ENCODE assay signal across 9 mouse cellular contexts in genomic region chr13:23537006-23537710, GRCm38 (mm10). TPM values are rescaled to one million over a fixed set of nuclear protein-coding genes. Genes with fewer than 3 reads are reported as not detected.
DNase-seq lines count a peak whose midpoint lies in the region; ATAC-seq and TF ChIP-seq lines count a peak whose summit lies in the region.
"Had no signal": no experiment of that assay in that cellular context is flagged by ENCODE, and none has a peak within 500 bp of the region (broad histone marks: within the 10 kb centered on the region; RNA-seq: fewer than 3 reads in every experiment).

No protein-coding gene starts in this region.

- ATAC-seq in heart, embryonic 13.5 days (ENCODE audit: extremely low read depth, insufficient number of reproducible peaks, low FRiP score, low TSS enrichment), result no peak
- ATAC-seq in limb, embryonic 12.5 days (ENCODE audit: insufficient number of reproducible peaks, insufficient read depth, low FRiP score, low TSS enrichment, low read depth), result no peak

- TF ChIP-seq POLR2A in embryonic fibroblast, embryonic 13.5 days (IDR thresholded peaks at IDR 0.05; ENCODE audit: low read depth, low read length), result no peak

- no peaks in the 10 kb centered on the region for H3K36me3 ChIP-seq in heart, embryonic 13.5 days
- no peaks in the 10 kb centered on the region for H3K36me3 ChIP-seq in limb, embryonic 12.5 days

- H3K4me2 ChIP-seq in heart, embryonic 13.5 days, result peak overlapping the region; percentile 81
- H3K4me2 ChIP-seq in limb, embryonic 12.5 days, result peak overlapping the region; percentile 69

- TF ChIP-seq CTCF in embryonic fibroblast, embryonic 13.5 days (IDR thresholded peaks at IDR 0.05; ENCODE audit: borderline replicate concordance, insufficient read depth, low read length), result no peak

- H3K27ac ChIP-seq in heart, embryonic 13.5 days (replicated peaks), result no peak overlapping the region
- H3K27ac ChIP-seq in embryonic fibroblast, embryonic 13.5 days (ENCODE audit: insufficient read depth, low read length), result peak overlapping the region; percentile 17; the same call in 1 of the 2 replicates
- H3K27ac ChIP-seq in limb, embryonic 12.5 days, result peak overlapping the region; percentile 46

- 0 out of 2 replicates have a peak overlapping the region, but pooled peaks have one; percentile 84 for H3K9ac ChIP-seq in heart, embryonic 13.5 days
- H3K9ac ChIP-seq in limb, embryonic 12.5 days (replicated peaks), result no peak overlapping the region; the same call in 1 of the 2 replicates

- H3K27me3 ChIP-seq in heart, embryonic 13.5 days (replicated peaks), result no peaks in the 10 kb centered on the region
- H3K27me3 ChIP-seq in limb, embryonic 12.5 days, result no peaks in the 10 kb centered on the region

- H3K4me1 ChIP-seq in heart, embryonic 13.5 days, result peaks cover 41% of the 10 kb centered on the region
- H3K4me1 ChIP-seq in embryonic fibroblast, embryonic 13.5 days (ENCODE audit: control insufficient read depth, insufficient read depth, low read length), result peaks cover 3% of the 10 kb centered on the region
- H3K4me1 ChIP-seq in limb, embryonic 12.5 days (replicated peaks), result peaks cover 36% of the 10 kb centered on the region

- peak overlapping the region; percentile 70 for H3K4me3 ChIP-seq in heart, embryonic 13.5 days
- peak overlapping the region; percentile 47 for H3K4me3 ChIP-seq in embryonic fibroblast, embryonic 13.5 days (ENCODE audit: insufficient read depth, low read length)
- peak overlapping the region; percentile 50 for H3K4me3 ChIP-seq in limb, embryonic 12.5 days (replicated peaks)

- DNase-seq in heart, adult 18-20 months, result no peak
- peak; percentile 31 for DNase-seq in A20 (ENCODE audit: low read depth, low spot score)
- no peak for DNase-seq in ovary, postnatal 10 days (ENCODE audit: low spot score)
- DNase-seq in retina, postnatal 1 day, result no peak
- DNase-seq in gastrocnemius, postnatal 25 days, result no peak

- 75% methylated on average over 3 of the region's 3 CpGs for WGBS in heart, embryonic 13.5 days
- 86% methylated on average over 3 of the region's 3 CpGs for WGBS in limb, embryonic 12.5 days

- no peaks in the 10 kb centered on the region for H3K9me3 ChIP-seq in heart, embryonic 13.5 days
- no peaks in the 10 kb centered on the region for H3K9me3 ChIP-seq in limb, embryonic 12.5 days

RNA-seq across cellular contexts. Expression of gene Hist1h3g, which starts 1.9 kb away (rescaled TPM):
- polyA plus RNA-seq in heart, embryonic 13.5 days (2015; fragmentation: Nextera tagmentation; extraction: Ambion mirVana), result 4.1 and 5.5 TPM in 2 replicates
- total RNA-seq in heart, adult 18-20 months (2021), result 1 to 10 TPM; 3.1 TPM
- 5.7 TPM in 1 of 2 replicates, not detected in the other for polyA plus RNA-seq in embryonic fibroblast, embryonic 13.5 days (2011; ENCODE audit: insufficient read length, low read depth, missing spikeins)
- 10.5 and 17.3 TPM in 2 replicates for polyA plus RNA-seq in limb, embryonic 12.5 days (2016; fragmentation: Nextera tagmentation; extraction: Ambion mirVana)
- total RNA-seq in gastrocnemius, postnatal 25 days (2021), result 1 to 10 TPM; 2.0 to 3.9 TPM
- total RNA-seq: neutrophil, adult 5-6 weeks had no signal

RNA-seq across cellular contexts. Expression of gene Hist1h2af, which starts 3.5 kb away (rescaled TPM):
- 2.0 and 3.0 TPM in 2 replicates for polyA plus RNA-seq in heart, embryonic 13.5 days (2015; fragmentation: Nextera tagmentation; extraction: Ambion mirVana)
- 10 to 100 TPM in 1 of 2 experiments, 1 to 10 TPM in 1; 6.3 to 16.6 TPM for total RNA-seq in heart, adult 18-20 months (2021)
- 12.7 and 20.4 TPM in 2 replicates for polyA plus RNA-seq in embryonic fibroblast, embryonic 13.5 days (2011; ENCODE audit: insufficient read length, low read depth, missing spikeins)
- 9.8 and 16.3 TPM in 2 replicates for polyA plus RNA-seq in limb, embryonic 12.5 days (2016; fragmentation: Nextera tagmentation; extraction: Ambion mirVana)
- 10 to 100 TPM in 1 of 2 experiments, 1 to 10 TPM in 1; 9.5 to 14.9 TPM for total RNA-seq in gastrocnemius, postnatal 25 days (2021)

RNA-seq across cellular contexts. Expression of gene Hist1h2bh, which starts 6.0 kb away (rescaled TPM):
- 0.32 and 0.52 TPM in 2 replicates for polyA plus RNA-seq in heart, embryonic 13.5 days (2015; fragmentation: Nextera tagmentation; extraction: Ambion mirVana)
- total RNA-seq in heart, adult 18-20 months (2021), result 1 to 10 TPM; 1.1 to 1.5 TPM
- polyA plus RNA-seq in embryonic fibroblast, embryonic 13.5 days (2011; ENCODE audit: insufficient read length, low read depth, missing spikeins), result 1.8 and 4.0 TPM in 2 replicates
- polyA plus RNA-seq in limb, embryonic 12.5 days (2016; fragmentation: Nextera tagmentation; extraction: Ambion mirVana), result 1.4 TPM in 2 replicates
- total RNA-seq in gastrocnemius, postnatal 25 days (2021), result 1 to 10 TPM in 1 of 2 experiments, under 1 TPM in 1; 0.90 to 1.7 TPM

RNA-seq across cellular contexts. Expression of gene Hist1h4h, which starts 6.3 kb away (rescaled TPM):
- polyA plus RNA-seq in heart, embryonic 13.5 days (2015; fragmentation: Nextera tagmentation; extraction: Ambion mirVana), result 6.3 and 7.2 TPM in 2 replicates
- total RNA-seq in heart, adult 18-20 months (2021), result 100 to 1,000 TPM; 225 to 244 TPM
- polyA plus RNA-seq in embryonic fibroblast, embryonic 13.5 days (2011; ENCODE audit: insufficient read length, low read depth, missing spikeins), result 8.1 and 10.5 TPM in 2 replicates
- polyA plus RNA-seq in limb, embryonic 12.5 days (2016; fragmentation: Nextera tagmentation; extraction: Ambion mirVana), result 6.0 and 9.0 TPM in 2 replicates
- total RNA-seq in gastrocnemius, postnatal 25 days (2021), result 100 to 1,000 TPM; 156 to 160 TPM

RNA-seq across cellular contexts. Expression of gene Hist1h3f, which starts 6.7 kb away (rescaled TPM):
- polyA plus RNA-seq in heart, embryonic 13.5 days (2015; fragmentation: Nextera tagmentation; extraction: Ambion mirVana), result 0.28 and 0.48 TPM in 2 replicates
- 1 to 10 TPM; 4.9 to 6.3 TPM for total RNA-seq in heart, adult 18-20 months (2021)
- polyA plus RNA-seq in embryonic fibroblast, embryonic 13.5 days (2011; ENCODE audit: insufficient read length, low read depth, missing spikeins), result 0.61 and 0.70 TPM in 2 replicates
- polyA plus RNA-seq in limb, embryonic 12.5 days (2016; fragmentation: Nextera tagmentation; extraction: Ambion mirVana), result 2.1 and 3.2 TPM in 2 replicates
- 1 to 10 TPM; 5.0 to 6.6 TPM for total RNA-seq in gastrocnemius, postnatal 25 days (2021)
